Mouse (Mus musculus) MEL (cell line): ENCODE data around the gene Zfp768. TPM values are rescaled to one million over a fixed set of nuclear protein-coding genes. Genes with fewer than 3 reads are reported as not detected.
A peak's percentile ranks its signal among the peaks of the same experiment; 100 is the strongest.

ENCODE experiments used
- DNase-seq: peaks from one replicate; pipeline ENCODE4 v3.0.0; 2011; ENCODE audit warnings: low read depth, low spot score
- H3K27ac ChIP-seq: 2 replicates; pipeline ENCODE4 v1.5.1; 2012; ENCODE audit warnings: low read depth, mild to moderate bottlenecking, control low read depth, low read length, moderate library complexity; ENCODE audit not compliant: control insufficient read depth
- H3K27me3 ChIP-seq, 2 experiments: fragments of 150-350 bp in 1 of 2; sonication (generic) in 1 of 2; 2 replicates each; pipeline ENCODE4 v1.6.1; 2012; ENCODE audit warnings: low read length in 2 of 2, mild to moderate bottlenecking in 2 of 2, improper control_type of control experiment in 1 of 2, moderate library complexity in 1 of 2; ENCODE audit not compliant: insufficient read depth in 2 of 2, control insufficient read depth in 1 of 2
- H3K36me3 ChIP-seq, 2 experiments: 2 replicates each; pipeline ENCODE4 v1.6.1; 2012 to 2014; ENCODE audit warnings: low read length in 2 of 2, improper control_type of control experiment in 1 of 2, inconsistent platforms in 1 of 2, mild to moderate bottlenecking in 1 of 2; ENCODE audit not compliant: insufficient read depth in 2 of 2, control insufficient read depth in 1 of 2
- H3K4me1 ChIP-seq, 2 experiments: fragments of 150-350 bp in 1 of 2; sonication (generic) in 1 of 2; 2 replicates each; pipeline ENCODE4 v1.6.1; 2012; ENCODE audit warnings: low read length in 2 of 2, improper control_type of control experiment in 1 of 2, mild to moderate bottlenecking in 1 of 2; ENCODE audit not compliant: insufficient read depth in 2 of 2, control insufficient read depth in 1 of 2
- H3K4me3 ChIP-seq, 2 experiments: fragments of 150-350 bp in 1 of 2; sonication (generic) in 1 of 2; 2 replicates each; pipeline ENCODE4 v1.5.1; 2012; ENCODE audit warnings: low read depth in 2 of 2, low read length in 2 of 2, mild to moderate bottlenecking in 2 of 2, moderate library complexity in 2 of 2, control low read depth in 1 of 2, improper control_type of control experiment in 1 of 2; ENCODE audit not compliant: control insufficient read depth in 1 of 2, insufficient read depth in 1 of 2
- H3K79me2 ChIP-seq: 2 replicates; pipeline ENCODE4 v1.6.1; 2012; ENCODE audit warnings: mild to moderate bottlenecking, low read length, moderate library complexity; ENCODE audit not compliant: control insufficient read depth, poor library complexity, insufficient read depth
- H3K9ac ChIP-seq: 2 replicates; pipeline ENCODE4 v1.6.1; 2012; ENCODE audit warnings: low read depth, mild to moderate bottlenecking, control low read depth, low read length, moderate library complexity; ENCODE audit not compliant: control insufficient read depth, poor library complexity, severe bottlenecking
- H3K9me3 ChIP-seq: fragments of 150-350 bp; sonication (generic); replicated peaks from 2 replicates; pipeline ENCODE4 v1.6.1; 2012; ENCODE audit warnings: mild to moderate bottlenecking, low read length, improper control_type of control experiment, moderate library complexity; ENCODE audit not compliant: insufficient read depth
- CHD1 ChIP-seq: IDR thresholded peaks from 2 replicates; pipeline ENCODE4 v1.6.1; 2012; ENCODE audit warnings: low read depth, mild to moderate bottlenecking, inconsistent platforms, low read length, improper control_type of control experiment
- ETS1 ChIP-seq: IDR thresholded peaks from 2 replicates; pipeline ENCODE4 v1.6.1; 2012; ENCODE audit warnings: low read depth, mild to moderate bottlenecking, inconsistent platforms, low read length, improper control_type of control experiment, moderate library complexity
- GABPA ChIP-seq: IDR thresholded peaks from 2 replicates; pipeline ENCODE4 v1.6.1; 2012; ENCODE audit warnings: low read depth, mild to moderate bottlenecking, inconsistent platforms, low read length, improper control_type of control experiment, moderate library complexity
- GATA1 ChIP-seq: IDR thresholded peaks from 2 replicates; pipeline ENCODE4 v1.6.1; 2011; ENCODE audit warnings: low read depth, low read length, improper control_type of control experiment
- HCFC1 ChIP-seq: IDR thresholded peaks from 2 replicates; pipeline ENCODE4 v1.6.1; 2012; ENCODE audit warnings: low read depth, mild to moderate bottlenecking, inconsistent platforms, low read length, improper control_type of control experiment, moderate library complexity
- JUND ChIP-seq: IDR thresholded peaks from 2 replicates; pipeline ENCODE4 v1.6.1; 2011; ENCODE audit warnings: low read depth, mild to moderate bottlenecking, improper control_type of control experiment, low read length
- KAT2A ChIP-seq: conservative IDR thresholded peaks from 2 replicates; pipeline ENCODE4 v1.6.1; 2012; ENCODE audit warnings: low read depth, low read length, improper control_type of control experiment, inconsistent platforms
- MAFK ChIP-seq: IDR thresholded peaks from 2 replicates; pipeline ENCODE4 v1.6.1; 2011; ENCODE audit warnings: low read depth, mild to moderate bottlenecking, low read length, improper control_type of control experiment, borderline replicate concordance
- MYB ChIP-seq: IDR thresholded peaks from 2 replicates; pipeline ENCODE4 v1.6.1; 2011; ENCODE audit warnings: mild to moderate bottlenecking, low read depth, low read length, improper control_type of control experiment
- POLR2A ChIP-seq, 2 experiments: IDR thresholded peaks; 2 replicates each; pipeline ENCODE4 v1.6.1; 2011 to 2012; ENCODE audit warnings: low read length in 2 of 2, mild to moderate bottlenecking in 2 of 2, control low read depth in 1 of 2, improper control_type of control experiment in 1 of 2, low read depth in 1 of 2, moderate library complexity in 1 of 2; ENCODE audit not compliant: control insufficient read depth in 1 of 2, insufficient read depth in 1 of 2, poor library complexity in 1 of 2
- SIN3A ChIP-seq: IDR thresholded peaks from 2 replicates; pipeline ENCODE4 v1.6.1; 2012; ENCODE audit warnings: low read length, improper control_type of control experiment, inconsistent platforms
- SMC3 ChIP-seq: IDR thresholded peaks from 2 replicates; pipeline ENCODE4 v1.6.1; 2011; ENCODE audit warnings: low read depth, low read length, improper control_type of control experiment
- UBTF ChIP-seq: IDR thresholded peaks from 2 replicates; pipeline ENCODE4 v1.6.1; 2012; ENCODE audit warnings: low read depth, mild to moderate bottlenecking, inconsistent platforms, low read length, improper control_type of control experiment, moderate library complexity, borderline replicate concordance; ENCODE audit not compliant: insufficient read depth
- ZC3H11A ChIP-seq: IDR thresholded peaks from 2 replicates; pipeline ENCODE4 v1.6.1; 2012; ENCODE audit warnings: low read depth, mild to moderate bottlenecking, inconsistent platforms, low read length, improper control_type of control experiment
- ZNF384 ChIP-seq: IDR thresholded peaks from 2 replicates; pipeline ENCODE4 v1.6.1; 2012; ENCODE audit warnings: low read depth, mild to moderate bottlenecking, inconsistent platforms, low read length, improper control_type of control experiment
- polyA plus RNA-seq, 2 experiments: library from polyadenylated mRNA; stranded (reverse) in 1 of 2; unstranded in 1 of 2; fragments of >175 nt in 1 of 2; fragments of >200 nt in 1 of 2; gene quantifications; 2 replicates each; pipeline versions ENCODE4 v1.2.1 to v1.2.4; 2012; ENCODE audit warnings: low replicate concordance in 2 of 2, low read depth in 1 of 2; ENCODE audit not compliant: insufficient read length in 2 of 2, insufficient read depth in 1 of 2, missing spikeins in 1 of 2
- total RNA-seq: library from RNA; depleted of rRNA; stranded (reverse); fragments of 300-350 nt; gene quantifications from 2 replicates; pipeline ENCODE4 v1.2.3, GENCODE M21; 2012

Gene Zfp768
- total and polyA plus RNA-seq, 3 experiments, result 5.4 to 12.0 TPM; not detected in 1

DNA sequence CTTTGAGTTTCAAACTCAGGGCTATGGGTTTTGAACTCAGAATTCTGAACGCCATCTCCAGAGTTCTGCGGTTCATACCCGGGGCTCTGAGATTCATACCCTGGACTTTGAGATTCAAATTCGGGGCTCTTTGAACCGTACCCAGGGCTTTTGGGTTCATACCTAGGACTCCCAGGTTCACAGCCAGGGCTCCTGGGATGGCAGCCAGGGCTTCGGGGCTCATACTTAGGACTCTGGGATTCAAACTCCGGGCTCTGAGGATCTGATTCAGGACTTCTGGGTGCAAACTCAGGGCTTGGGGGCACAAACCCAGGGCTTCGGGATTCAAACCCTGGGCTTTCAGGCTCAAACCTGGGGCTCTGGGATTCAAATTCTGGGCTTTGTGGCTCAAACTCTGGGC lies 1.0 kb downstream of the Zfp768 start:
- TF ChIP-seq ZNF384 (no peak), ZC3H11A (no peak), KAT2A (no peak), JUND (no peak)
- H3K79me2 ChIP-seq, result peaks cover 5% of the 10 kb centered on the region; the same call in 1 of the 2 replicates
- no peak for DNase-seq
- H3K27me3 ChIP-seq, result no peaks in the 10 kb centered on the region
- H3K9me3 ChIP-seq, result no peaks in the 10 kb centered on the region
- H3K4me3 ChIP-seq, result peak overlapping the region in 1 of 2 experiments; percentile 97; a peak in 1 of 4 replicates
- H3K9ac ChIP-seq, result no peak overlapping the region
- H3K4me1 ChIP-seq, result peaks cover 5 to 9% of the 10 kb centered on the region in 2 experiments; a peak in 3 of 4 replicates
- no peak overlapping the region for H3K27ac ChIP-seq
- H3K36me3 ChIP-seq, result 0 out of 4 replicates have a peak, but pooled peaks cover 0 to 3% of the 10 kb centered on the region in 2 experiments

DNA sequence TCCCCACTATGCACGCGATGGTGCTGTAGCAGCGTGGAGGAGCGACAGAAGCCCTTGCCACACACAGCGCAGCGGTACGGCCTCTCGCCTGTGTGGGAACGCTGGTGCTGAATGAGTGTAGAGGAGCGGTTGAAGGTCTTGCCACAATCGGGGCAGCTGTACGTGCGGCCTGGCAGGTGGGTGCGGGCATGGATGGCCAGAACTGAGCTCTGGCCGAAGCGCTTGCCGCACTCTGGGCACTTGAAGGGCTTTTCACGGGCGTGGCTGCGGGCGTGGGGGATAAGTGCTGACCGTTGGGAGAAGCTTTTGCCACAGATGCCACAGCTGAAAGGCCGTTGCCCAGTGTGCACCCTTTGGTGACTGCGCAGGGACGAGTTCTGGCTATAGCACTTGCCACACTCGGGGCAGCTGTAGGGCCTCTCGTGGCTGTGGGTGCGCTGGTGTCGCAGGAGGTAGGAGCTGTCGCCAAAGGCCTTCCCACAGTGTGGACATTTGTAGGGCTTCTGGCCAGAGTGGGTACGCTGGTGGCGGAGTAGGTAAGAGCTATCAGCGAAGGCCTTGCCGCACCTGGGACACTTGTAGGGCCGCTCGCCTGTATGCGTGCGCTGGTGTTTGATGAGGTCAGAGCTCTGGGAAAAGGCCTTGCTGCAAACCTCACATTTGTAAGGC lies 1.9 kb downstream of the Zfp768 start:
- H3K9ac ChIP-seq, result no peak overlapping the region
- no peaks in the 10 kb centered on the region for H3K27me3 ChIP-seq
- H3K4me3 ChIP-seq, result no peak overlapping the region
- peaks cover 5% of the 10 kb centered on the region; the same call in 1 of the 2 replicates for H3K79me2 ChIP-seq
- TF ChIP-seq GABPA, result no peak
- TF ChIP-seq UBTF, result no peak
- no peak for TF ChIP-seq ETS1
- no peak for TF ChIP-seq POLR2A (IDR thresholded peaks at IDR 0.05; ENCODE audit: control insufficient read depth in 1 of 2, insufficient read depth in 1 of 2, low read depth in 1 of 2, low read length in 2 of 2, poor library complexity in 1 of 2)
- no peak for TF ChIP-seq HCFC1
- no peak for TF ChIP-seq SMC3
- no peak for TF ChIP-seq MYB
- no peak for TF ChIP-seq MAFK
- TF ChIP-seq GATA1, result no peak
- no peak for TF ChIP-seq SIN3A
- no peak for TF ChIP-seq CHD1
- DNase-seq, result no peak
- no peak overlapping the region for H3K27ac ChIP-seq
- no peaks in the 10 kb centered on the region for H3K9me3 ChIP-seq
- peaks cover 5 to 9% of the 10 kb centered on the region in 2 experiments; a peak in 3 of 4 replicates for H3K4me1 ChIP-seq
- 0 out of 4 replicates have a peak, but pooled peaks cover 0 to 3% of the 10 kb centered on the region in 2 experiments for H3K36me3 ChIP-seq
